Mouse (Mus musculus) brain, adult 2 months (tissue): ENCODE data around the gene Gm49630.
"Not testable (repeated sequence)": the region's sequence is repeated elsewhere in the genome, so short reads cannot be mapped to it uniquely, and the experiment has no call there.

Source experiments
- DNase-seq: peaks from one replicate; pipeline ENCODE4 v3.0.0; 2011; ENCODE audit warnings: low read depth, low spot score

Gene Gm49630

GRCm38 (mm10) chr17:7371879-7372278 is at the start of gene Gm49630:
Gene Gm49630, minus strand, starts transcription at chr17:7371979.
- not testable (repeated sequence) for DNase-seq

- DNase-seq, result not testable (repeated sequence)
Measured at GRCm38 (mm10) chr17:7420191-7420973, 48.6 kb upstream of the Gm49630 start.

GRCm38 (mm10) chr17:7414601-7415310 is 43.0 kb upstream of the Gm49630 start:
- DNase-seq, result not testable (repeated sequence)

GRCm38 (mm10) chr17:7413336-7413735 is 41.6 kb upstream of the Gm49630 start:
- not testable (repeated sequence) for DNase-seq

GRCm38 (mm10) chr17:7399770-7400169 is 28.0 kb upstream of the Gm49630 start:
- not testable (repeated sequence) for DNase-seq

GRCm38 (mm10) chr17:7398198-7398847 is 26.5 kb upstream of the Gm49630 start:
- not testable (repeated sequence) for DNase-seq

- DNase-seq, result not testable (repeated sequence)
Measured at GRCm38 (mm10) chr17:7397079-7397478, 25.3 kb upstream of the Gm49630 start.

GRCm38 (mm10) chr17:7396288-7396687 is 24.5 kb upstream of the Gm49630 start:
- not testable (repeated sequence) for DNase-seq

- not testable (repeated sequence) for DNase-seq
Measured at GRCm38 (mm10) chr17:7395671-7396070, 23.9 kb upstream of the Gm49630 start.

- not testable (repeated sequence) for DNase-seq
Measured at GRCm38 (mm10) chr17:7395116-7395515, 23.3 kb upstream of the Gm49630 start.

- peak; percentile 9 for DNase-seq
Measured at GRCm38 (mm10) chr17:7389898-7390297, 18.1 kb upstream of the Gm49630 start.

- peak; percentile 4 for DNase-seq
Measured at GRCm38 (mm10) chr17:7388958-7389356, 17.2 kb upstream of the Gm49630 start.

- not testable (repeated sequence) for DNase-seq
Measured at GRCm38 (mm10) chr17:7388341-7388957, 16.7 kb upstream of the Gm49630 start.

- not testable (repeated sequence) for DNase-seq
Measured at GRCm38 (mm10) chr17:7386016-7386415, 14.2 kb upstream of the Gm49630 start.

- DNase-seq, result not testable (repeated sequence)
Measured at GRCm38 (mm10) chr17:7385364-7385763, 13.6 kb upstream of the Gm49630 start, which contains the start of gene Unc93a2. Gene Unc93a2, minus strand, starts transcription at chr17:7385464.

GRCm38 (mm10) chr17:7383167-7384143 is 11.7 kb upstream of the Gm49630 start:
- not testable (repeated sequence) for DNase-seq

GRCm38 (mm10) chr17:7382711-7383110 is 10.9 kb upstream of the Gm49630 start:
- not testable (repeated sequence) for DNase-seq

GRCm38 (mm10) chr17:7377907-7378306 is 6.1 kb upstream of the Gm49630 start:
- DNase-seq, result not testable (repeated sequence)

- not testable (repeated sequence) for DNase-seq
Measured at GRCm38 (mm10) chr17:7376951-7377700, 5.3 kb upstream of the Gm49630 start.

- DNase-seq, result not testable (repeated sequence)
Measured at GRCm38 (mm10) chr17:7369401-7369800, 2.4 kb downstream of the Gm49630 start.
